Mouse (Mus musculus): Measurements from ENCODE around the gene Cemip.

The Cemip gene

DNA sequence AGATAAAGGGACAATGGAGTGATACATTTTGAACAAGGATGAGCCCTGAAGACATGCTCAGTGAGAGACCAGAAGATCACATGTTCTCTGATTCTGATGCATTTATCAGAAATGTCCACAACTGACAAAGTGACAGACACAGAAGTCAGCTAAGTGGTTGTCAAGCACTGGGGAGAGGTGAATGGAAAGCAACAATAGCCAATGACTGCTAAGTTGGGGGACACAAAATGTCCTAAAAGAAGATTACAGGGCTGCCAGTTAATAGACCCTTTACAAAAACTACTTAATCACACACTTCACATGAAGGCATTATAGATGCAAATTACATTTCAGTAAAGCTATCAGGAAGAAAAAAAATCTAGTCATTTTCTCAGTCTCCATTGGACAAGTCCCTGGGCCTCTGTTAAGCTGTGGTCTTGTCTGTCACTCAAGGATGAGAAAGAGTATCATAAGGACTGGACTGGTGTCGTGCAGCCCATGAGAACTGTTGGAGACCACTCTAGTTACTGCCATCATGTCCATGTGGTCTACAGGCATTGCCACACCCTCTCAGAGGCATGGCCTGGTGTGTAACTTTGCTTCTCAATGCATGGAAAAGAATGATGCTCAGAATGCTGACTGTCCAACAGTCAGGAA, 59.2 kb downstream of the Cemip start:
- H3K27me3 ChIP-seq (ENCODE audit: control insufficient read depth, insufficient read depth, low read length, poor library complexity, severe bottlenecking) = no peaks in the 10 kb centered on the region
- no peaks in the 10 kb centered on the region for H3K36me3 ChIP-seq (ENCODE audit: control insufficient read depth, insufficient read depth, low read length, poor library complexity, severe bottlenecking)
- DNase-seq (ENCODE audit: low read depth, low spot score) = no peak

DNA sequence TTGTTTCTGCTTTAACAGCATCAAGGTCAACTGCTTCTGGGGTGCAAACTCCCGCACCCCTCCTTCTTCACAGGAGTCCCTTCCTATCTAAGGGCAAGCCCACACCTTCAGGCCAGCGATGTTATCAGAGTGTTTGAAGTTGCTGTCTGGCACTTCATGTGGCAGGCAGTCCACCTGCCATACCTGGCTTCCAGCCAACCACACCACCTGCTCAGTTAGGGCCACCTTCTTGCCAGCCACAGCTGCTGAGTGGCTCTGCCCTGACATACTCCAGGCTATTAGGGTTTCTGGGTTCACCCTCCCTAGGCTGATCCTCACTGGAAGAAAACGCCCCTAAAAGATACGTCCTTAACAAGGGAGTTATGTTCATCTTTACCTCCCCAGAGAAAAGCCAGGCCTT, 60.2 kb downstream of the Cemip start:
- Histone ChIP-seq H3K27me3 (ENCODE audit: control insufficient read depth, insufficient read depth, low read length, poor library complexity, severe bottlenecking) (no peaks in the 10 kb centered on the region), H3K36me3 (ENCODE audit: control insufficient read depth, insufficient read depth, low read length, poor library complexity, severe bottlenecking) (no peaks in the 10 kb centered on the region)
- no peak for DNase-seq (ENCODE audit: low read depth, low spot score)

DNA sequence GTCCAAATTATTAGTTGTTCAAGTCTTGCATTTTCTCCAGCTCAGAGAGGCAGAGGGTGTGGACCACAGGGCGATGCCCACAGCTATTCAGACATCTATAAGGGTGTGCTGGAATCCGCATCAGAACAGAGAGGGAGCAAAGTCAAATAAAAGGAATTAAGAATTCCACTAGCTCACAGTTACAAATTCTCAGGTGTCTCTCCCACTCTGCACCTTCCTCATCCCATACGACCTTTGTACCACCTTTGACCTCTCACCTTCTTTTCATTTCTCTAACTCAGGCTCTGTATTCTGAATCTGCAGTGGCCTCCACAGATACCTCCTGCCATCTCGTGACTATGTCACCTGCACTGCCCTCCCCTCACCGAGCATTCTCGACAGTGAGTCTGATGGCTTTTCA, 62.8 kb downstream of the Cemip start:
- Histone ChIP-seq H3K36me3 (ENCODE audit: control insufficient read depth, insufficient read depth, low read length, poor library complexity, severe bottlenecking) (no peaks in the 10 kb centered on the region), H3K27me3 (ENCODE audit: control insufficient read depth, insufficient read depth, low read length, poor library complexity, severe bottlenecking) (no peaks in the 10 kb centered on the region)
- no peak for DNase-seq (ENCODE audit: low read depth, low spot score)

DNA sequence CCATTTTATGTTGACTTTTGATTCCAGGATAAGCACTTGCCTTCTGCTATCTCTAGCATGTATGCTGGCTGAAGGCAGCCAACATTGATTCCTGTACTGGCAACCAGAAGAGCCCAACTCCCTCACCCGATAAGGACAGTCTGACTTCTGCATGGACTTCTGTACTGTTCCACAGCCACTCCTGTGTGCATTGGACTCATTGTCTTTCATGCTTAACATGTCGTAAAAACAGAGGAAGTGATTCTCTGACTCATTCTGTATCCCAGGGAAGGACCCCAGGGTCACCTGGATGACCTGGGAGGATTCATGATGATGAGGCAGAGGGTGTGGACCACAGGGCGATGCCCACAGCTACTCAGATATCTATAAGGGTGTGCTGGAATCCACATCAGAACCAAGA, 63.8 kb downstream of the Cemip start:
- H3K36me3 ChIP-seq (ENCODE audit: control insufficient read depth, insufficient read depth, low read length, poor library complexity, severe bottlenecking) = no peaks in the 10 kb centered on the region
- no peaks in the 10 kb centered on the region for H3K27me3 ChIP-seq (ENCODE audit: control insufficient read depth, insufficient read depth, low read length, poor library complexity, severe bottlenecking)
- DNase-seq (ENCODE audit: low read depth, low spot score) = no peak

DNA sequence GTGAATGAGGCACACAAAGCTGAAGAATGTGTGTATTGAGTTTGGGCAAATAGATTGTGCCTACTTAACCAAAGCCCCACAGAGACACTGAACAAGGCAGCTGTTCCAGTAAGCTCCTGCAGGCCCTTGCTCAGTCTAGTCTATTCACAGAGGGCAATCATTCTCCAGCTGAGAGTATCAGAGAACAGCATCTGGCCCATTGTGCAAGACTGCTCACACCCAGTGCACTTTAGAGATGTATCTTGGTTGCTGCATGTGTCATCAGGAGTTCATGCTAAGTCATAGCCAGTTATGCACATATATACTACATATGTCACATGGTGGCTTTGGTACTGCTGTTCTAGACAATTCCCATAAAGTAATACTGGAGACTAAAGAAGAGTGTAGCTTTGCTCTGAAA, 66.9 kb downstream of the Cemip start:
- DNase-seq (ENCODE audit: low read depth, low spot score) = no peak
- Histone ChIP-seq H3K36me3 (ENCODE audit: control insufficient read depth, insufficient read depth, low read length, poor library complexity, severe bottlenecking) (no peaks in the 10 kb centered on the region), H3K27me3 (ENCODE audit: control insufficient read depth, insufficient read depth, low read length, poor library complexity, severe bottlenecking) (no peaks in the 10 kb centered on the region)

DNA sequence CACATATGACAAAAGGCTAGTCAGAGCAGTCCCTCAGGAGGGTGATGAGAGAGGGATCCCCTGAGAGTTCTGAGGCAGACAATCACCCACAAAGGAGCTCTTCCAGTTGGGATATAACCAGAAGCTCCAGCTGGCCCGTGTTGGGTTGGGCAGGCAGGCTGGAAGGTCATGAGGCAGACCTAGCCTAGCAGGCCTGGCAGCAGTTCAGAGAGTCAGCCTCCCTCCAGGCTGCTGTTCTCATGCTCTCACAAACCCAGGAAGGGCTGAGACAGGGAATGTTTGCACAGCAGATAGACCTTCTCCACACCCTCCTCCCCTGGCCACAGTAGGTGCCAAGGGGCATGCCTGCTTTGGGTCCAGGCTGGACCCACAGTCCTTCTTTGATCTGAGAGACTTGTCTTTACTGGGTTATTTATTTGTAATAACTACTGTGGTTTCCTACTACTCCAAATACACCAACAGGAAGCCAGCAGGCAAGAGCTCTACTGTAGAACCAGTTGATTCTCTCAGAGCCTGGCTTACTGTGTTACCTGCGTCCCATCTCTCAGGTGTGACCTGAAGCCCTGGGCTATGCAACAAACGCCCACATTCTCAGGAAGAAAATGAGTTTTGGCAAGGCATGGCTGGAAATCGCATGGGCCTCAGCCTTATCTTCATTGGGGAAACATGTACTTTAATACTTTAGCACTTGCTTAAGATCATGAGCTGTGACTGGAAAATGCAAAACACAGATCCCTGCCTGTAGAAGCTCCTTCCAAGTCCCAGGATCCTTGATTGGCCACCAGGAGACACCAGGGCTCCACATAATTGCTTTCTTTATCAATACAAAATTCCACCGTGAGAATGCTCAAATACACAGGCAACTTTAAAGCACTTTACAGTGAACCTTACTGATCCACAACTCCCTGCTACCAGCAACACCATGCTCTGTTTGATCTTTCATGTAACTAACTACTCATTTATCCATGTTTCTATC, 67.7 kb downstream of the Cemip start:
- H3K36me3 ChIP-seq (ENCODE audit: control insufficient read depth, insufficient read depth, low read length, poor library complexity, severe bottlenecking) = no peaks in the 10 kb centered on the region
- no peak for DNase-seq (ENCODE audit: low read depth, low spot score)
- H3K27me3 ChIP-seq (ENCODE audit: control insufficient read depth, insufficient read depth, low read length, poor library complexity, severe bottlenecking) = no peaks in the 10 kb centered on the region

DNA sequence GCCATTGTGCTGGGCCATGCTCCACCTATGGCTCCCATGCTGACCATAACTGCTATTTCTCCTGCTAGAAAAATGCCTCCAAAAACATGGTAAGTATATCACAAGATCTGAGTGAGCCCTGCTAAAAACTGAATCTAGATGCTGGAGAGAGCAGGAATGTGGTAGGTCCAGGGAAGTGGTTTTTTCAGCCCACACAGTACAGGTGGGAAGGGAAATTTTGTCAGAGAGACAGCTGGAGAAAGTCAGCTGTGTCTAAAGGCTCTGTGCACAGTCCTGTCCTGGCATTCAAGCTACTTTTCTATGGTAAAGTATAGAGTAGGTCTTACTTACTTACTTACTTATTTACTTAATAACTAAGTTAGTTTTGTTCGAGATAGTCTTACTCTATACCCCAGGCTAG, 71.3 kb downstream of the Cemip start:
- no peaks in the 10 kb centered on the region; the same call in 1 of the 2 replicates for H3K27me3 ChIP-seq (ENCODE audit: control insufficient read depth, insufficient read depth, low read length, poor library complexity, severe bottlenecking)
- DNase-seq (ENCODE audit: low read depth, low spot score) = no peak
- H3K36me3 ChIP-seq (ENCODE audit: control insufficient read depth, insufficient read depth, low read length, poor library complexity, severe bottlenecking) = no peaks in the 10 kb centered on the region

DNA sequence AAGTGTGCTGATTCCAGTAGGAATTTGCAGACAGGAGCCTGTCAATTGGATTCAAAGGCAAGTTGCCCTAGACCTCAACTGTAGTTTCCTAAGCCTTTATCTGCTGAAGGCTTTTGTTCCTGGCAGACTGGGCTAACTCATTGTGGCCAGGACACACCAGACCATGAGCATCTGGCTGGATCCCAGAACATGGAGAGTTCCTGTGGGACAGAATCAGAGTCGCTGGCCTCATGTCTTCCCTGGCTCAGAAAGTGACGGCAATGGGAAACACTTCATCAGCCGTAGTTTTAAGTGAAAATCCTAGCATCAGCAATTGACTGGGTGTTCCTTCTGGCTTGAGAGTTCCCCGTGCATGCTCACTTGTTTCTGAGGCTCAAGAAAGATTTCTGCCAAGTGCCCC, 72.6 kb downstream of the Cemip start:
- H3K27me3 ChIP-seq (ENCODE audit: control insufficient read depth, insufficient read depth, low read length, poor library complexity, severe bottlenecking) = no peaks in the 10 kb centered on the region; the same call in 1 of the 2 replicates
- no peaks in the 10 kb centered on the region for H3K36me3 ChIP-seq (ENCODE audit: control insufficient read depth, insufficient read depth, low read length, poor library complexity, severe bottlenecking)

DNA sequence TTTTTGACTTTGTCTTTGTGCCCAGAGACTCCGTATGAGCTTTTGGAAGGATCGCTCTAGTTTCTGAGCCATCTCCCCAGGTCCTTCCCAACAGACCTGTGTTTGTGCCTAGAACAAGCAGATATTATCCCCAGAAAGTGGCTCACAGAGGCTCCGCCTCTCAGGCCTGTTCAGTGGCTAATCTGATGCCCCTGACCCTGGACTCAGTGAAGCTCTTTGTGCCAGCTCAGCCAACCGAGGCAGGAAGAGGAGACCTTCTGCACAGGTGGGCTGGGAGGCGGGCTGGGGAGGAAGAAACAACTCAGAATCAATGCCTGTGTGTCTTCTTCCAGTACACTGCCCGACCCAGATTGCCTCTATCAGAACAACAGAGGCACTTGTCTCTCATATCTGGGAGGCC, 81.9 kb downstream of the Cemip start:
- DNase-seq (ENCODE audit: low read depth, low spot score) = no peak
- H3K36me3 ChIP-seq (ENCODE audit: control insufficient read depth, insufficient read depth, low read length, poor library complexity, severe bottlenecking) = no peaks in the 10 kb centered on the region

More for the DNA sequence above, 72.6 kb downstream of the Cemip start:
- no peak for DNase-seq (ENCODE audit: low read depth, low spot score)

DNA sequence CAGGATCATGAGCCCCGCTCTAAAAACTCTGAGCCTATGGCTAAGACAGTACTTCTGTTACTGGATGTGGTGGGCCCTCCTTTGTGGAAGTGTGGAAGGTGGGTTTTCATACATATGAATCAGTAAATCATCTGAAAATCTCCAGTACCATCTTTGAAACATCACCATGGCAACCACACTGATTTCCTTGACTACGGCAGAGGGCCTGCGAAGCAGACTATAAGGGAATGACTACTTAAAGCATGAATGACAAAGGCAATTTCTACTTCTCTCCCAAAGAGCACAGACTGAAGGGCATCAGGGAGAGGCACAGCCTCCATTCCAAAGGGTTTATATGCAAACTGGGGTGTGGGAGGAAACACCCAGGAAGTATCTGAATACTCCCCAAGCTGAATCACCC, 84.8 kb downstream of the Cemip start:
- H3K27me3 ChIP-seq (ENCODE audit: control insufficient read depth, insufficient read depth, low read length, poor library complexity, severe bottlenecking) = no peaks in the 10 kb centered on the region
- no peak for DNase-seq (ENCODE audit: low read depth, low spot score)
- no peaks in the 10 kb centered on the region for H3K36me3 ChIP-seq (ENCODE audit: control insufficient read depth, insufficient read depth, low read length, poor library complexity, severe bottlenecking)

More for the DNA sequence above, 81.9 kb downstream of the Cemip start:
- H3K27me3 ChIP-seq (ENCODE audit: control insufficient read depth, insufficient read depth, low read length, poor library complexity, severe bottlenecking) = no peaks in the 10 kb centered on the region

DNA sequence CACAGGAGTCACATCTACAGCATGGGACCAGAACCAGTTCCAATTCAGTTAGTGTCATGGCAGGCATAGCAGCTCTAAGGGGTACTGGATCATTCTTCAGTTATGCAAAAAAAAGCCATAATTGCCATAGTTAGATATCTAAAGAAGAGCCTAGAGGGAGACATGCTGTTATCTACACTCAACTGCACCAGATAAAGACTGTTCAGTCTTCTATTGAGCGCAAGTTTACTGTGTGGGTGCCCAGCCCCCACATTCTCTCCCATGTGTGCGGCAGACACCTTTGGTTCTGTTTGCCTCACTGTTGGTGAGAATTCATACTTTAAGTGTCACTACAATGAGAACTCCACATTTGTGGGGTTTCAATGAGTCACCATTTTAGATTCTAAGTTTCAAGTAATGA, 85.6 kb downstream of the Cemip start:
- no peak for DNase-seq (ENCODE audit: low read depth, low spot score)
- no peaks in the 10 kb centered on the region for H3K36me3 ChIP-seq (ENCODE audit: control insufficient read depth, insufficient read depth, low read length, poor library complexity, severe bottlenecking)
- H3K27me3 ChIP-seq (ENCODE audit: control insufficient read depth, insufficient read depth, low read length, poor library complexity, severe bottlenecking) = no peaks in the 10 kb centered on the region

DNA sequence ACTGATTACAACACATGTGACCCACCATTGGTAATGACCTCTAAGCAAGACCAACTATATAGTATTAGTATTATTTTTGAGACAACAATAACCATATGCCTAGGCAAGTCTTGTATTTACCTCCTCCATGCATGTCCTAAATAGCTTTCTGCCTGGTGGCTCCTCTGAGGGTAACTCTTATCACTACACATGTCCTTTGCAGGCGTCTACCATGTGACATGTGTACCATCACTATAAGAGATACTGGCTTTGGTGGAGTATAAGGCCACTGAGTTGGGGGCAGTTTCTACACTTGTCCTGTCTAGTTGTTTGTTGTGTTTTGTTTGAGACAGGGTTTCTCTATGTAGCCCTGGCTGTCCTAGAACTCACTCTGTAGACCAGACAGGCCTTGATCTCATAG, 86.7 kb downstream of the Cemip start:
- no peaks in the 10 kb centered on the region for H3K27me3 ChIP-seq (ENCODE audit: control insufficient read depth, insufficient read depth, low read length, poor library complexity, severe bottlenecking)
- H3K36me3 ChIP-seq (ENCODE audit: control insufficient read depth, insufficient read depth, low read length, poor library complexity, severe bottlenecking) = no peaks in the 10 kb centered on the region
- DNase-seq (ENCODE audit: low read depth, low spot score) = no peak

DNA sequence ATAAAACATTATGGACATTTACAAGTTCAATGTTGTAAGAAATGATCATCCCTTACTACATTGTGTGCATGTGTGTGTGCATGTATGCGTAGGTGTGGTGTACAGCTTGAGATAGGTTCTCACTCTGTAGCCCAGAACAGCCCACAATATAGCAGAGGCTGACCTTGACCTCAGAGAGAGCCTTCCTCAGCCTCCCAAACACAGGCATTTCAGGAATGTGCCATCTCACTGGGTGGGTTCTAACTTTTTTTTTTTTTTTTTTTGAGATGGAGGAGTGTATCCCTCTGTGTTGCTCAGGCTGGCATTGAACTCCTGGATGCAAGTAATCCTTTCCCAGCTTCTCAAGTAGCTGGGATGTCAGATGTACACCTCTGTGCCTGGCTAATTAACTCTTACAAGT, 92.0 kb downstream of the Cemip start:
- Histone ChIP-seq H3K27me3 (ENCODE audit: control insufficient read depth, insufficient read depth, low read length, poor library complexity, severe bottlenecking) (no peaks in the 10 kb centered on the region), H3K36me3 (ENCODE audit: control insufficient read depth, insufficient read depth, low read length, poor library complexity, severe bottlenecking) (no peaks in the 10 kb centered on the region)
- no peak for DNase-seq (ENCODE audit: low read depth, low spot score)

DNA sequence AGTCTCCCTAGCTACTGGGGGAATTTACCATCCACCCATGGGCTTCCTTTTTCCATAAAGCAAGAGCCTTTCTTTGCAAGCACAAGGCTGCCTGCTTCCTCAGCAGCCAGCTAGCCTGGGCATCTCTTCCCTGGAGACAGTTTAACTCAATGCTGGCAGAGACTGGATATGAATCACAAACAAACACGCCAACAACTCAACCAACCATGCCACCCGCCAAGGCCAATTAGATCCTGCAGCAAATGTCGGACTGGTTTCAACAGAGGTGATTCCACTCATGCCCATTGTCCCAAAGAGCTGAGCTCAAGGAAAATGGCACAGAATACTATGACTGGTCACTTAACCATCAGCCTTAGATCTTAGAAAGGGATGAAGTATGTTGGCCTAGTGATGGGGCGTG, 97.0 kb downstream of the Cemip start:
- H3K36me3 ChIP-seq (ENCODE audit: control insufficient read depth, insufficient read depth, low read length, poor library complexity, severe bottlenecking) = no peaks in the 10 kb centered on the region
- DNase-seq (ENCODE audit: low read depth, low spot score) = no peak
- H3K27me3 ChIP-seq (ENCODE audit: control insufficient read depth, insufficient read depth, low read length, poor library complexity, severe bottlenecking) = no peaks in the 10 kb centered on the region

DNA sequence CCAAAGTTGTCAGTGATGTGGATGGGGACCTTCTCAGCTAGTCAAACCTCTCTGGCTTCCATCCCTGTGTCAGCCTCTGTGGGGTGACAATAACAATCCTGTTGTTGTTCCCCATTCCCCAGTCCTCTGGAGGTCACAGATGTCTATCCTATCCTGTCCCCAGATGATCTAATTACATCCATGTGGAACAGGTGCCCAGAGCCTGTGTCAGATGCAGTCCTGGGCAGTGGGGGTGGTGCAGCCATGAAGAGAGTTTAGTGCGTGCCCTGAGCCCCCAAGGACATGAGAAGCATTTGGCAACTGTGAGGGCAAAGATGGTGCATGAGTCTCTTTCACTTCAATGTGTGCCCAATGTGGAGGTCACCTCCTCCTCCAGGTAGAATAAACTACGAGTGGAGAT, 100.6 kb downstream of the Cemip start:
- no peak for DNase-seq (ENCODE audit: low read depth, low spot score)
- Histone ChIP-seq H3K36me3 (ENCODE audit: control insufficient read depth, insufficient read depth, low read length, poor library complexity, severe bottlenecking) (no peaks in the 10 kb centered on the region), H3K27me3 (ENCODE audit: control insufficient read depth, insufficient read depth, low read length, poor library complexity, severe bottlenecking) (no peaks in the 10 kb centered on the region)
